Mouse (Mus musculus) limb, embryonic 12.5 days (tissue): Measurements from ENCODE around the gene Cdh13. TPM values are rescaled to one million over a fixed set of nuclear protein-coding genes. Genes with fewer than 3 reads are reported as not detected.

Source experiments
- ATAC-seq: fragments of 200-750 bp; cut with Nextera tagmentation; 2 replicates; pipeline ENCODE4 v1.8.0; 2017; ENCODE audit warnings: low read depth, moderate TSS enrichment; ENCODE audit not compliant: insufficient number of reproducible peaks, insufficient read depth, low FRiP score, low TSS enrichment
- H3K27ac ChIP-seq: fragments of 300-500 bp; sonication (generic); 2 replicates; pipeline ENCODE4 v1.5.1; 2016; ENCODE audit warnings: mild to moderate bottlenecking, moderate library complexity
- H3K27me3 ChIP-seq: fragments of 300-500 bp; sonication (generic); 2 replicates; pipeline ENCODE4 v1.6.1; 2016; ENCODE audit warnings: mild to moderate bottlenecking, moderate library complexity
- H3K36me3 ChIP-seq: fragments of 300-500 bp; sonication (generic); 2 replicates; pipeline ENCODE4 v1.6.1; 2016; ENCODE audit warnings: mild to moderate bottlenecking, moderate library complexity
- H3K4me1 ChIP-seq: fragments of 300-500 bp; sonication (generic); replicated peaks from 2 replicates; pipeline ENCODE4 v1.6.1; 2016
- H3K4me2 ChIP-seq: fragments of 300-500 bp; sonication (generic); 2 replicates; pipeline ENCODE4 v1.6.1; 2016; ENCODE audit warnings: mild to moderate bottlenecking, moderate library complexity
- H3K4me3 ChIP-seq: fragments of 300-500 bp; sonication (generic); replicated peaks from 2 replicates; pipeline ENCODE4 v1.5.1; 2016; ENCODE audit warnings: mild to moderate bottlenecking
- H3K9ac ChIP-seq: fragments of 300-500 bp; sonication (generic); replicated peaks from 2 replicates; pipeline ENCODE4 v1.6.1; 2016; ENCODE audit warnings: mild to moderate bottlenecking, moderate library complexity
- H3K9me3 ChIP-seq: fragments of 300-500 bp; sonication (generic); 2 replicates; pipeline ENCODE4 v1.6.1; 2016; ENCODE audit warnings: mild to moderate bottlenecking, moderate library complexity
- WGBS: fragments of 180-500 bp; shearing (Covaris S2); methylation state at CpG from one replicate; pipeline ENCODE4 v1.1.7; 2016; 5-methylcytosine and 5-hydroxymethylcytosine counted together
- polyA plus RNA-seq: library from polyadenylated mRNA; unstranded; fragments of >200 nt; fragmentation: Nextera tagmentation; extraction: Ambion mirVana; gene quantifications from 2 replicates; pipeline ENCODE4 v1.2.1, GENCODE M21; 2016

Gene Cdh13
- polyA plus RNA-seq, 1 experiment from 2014 or later = 8.0 TPM

DNA sequence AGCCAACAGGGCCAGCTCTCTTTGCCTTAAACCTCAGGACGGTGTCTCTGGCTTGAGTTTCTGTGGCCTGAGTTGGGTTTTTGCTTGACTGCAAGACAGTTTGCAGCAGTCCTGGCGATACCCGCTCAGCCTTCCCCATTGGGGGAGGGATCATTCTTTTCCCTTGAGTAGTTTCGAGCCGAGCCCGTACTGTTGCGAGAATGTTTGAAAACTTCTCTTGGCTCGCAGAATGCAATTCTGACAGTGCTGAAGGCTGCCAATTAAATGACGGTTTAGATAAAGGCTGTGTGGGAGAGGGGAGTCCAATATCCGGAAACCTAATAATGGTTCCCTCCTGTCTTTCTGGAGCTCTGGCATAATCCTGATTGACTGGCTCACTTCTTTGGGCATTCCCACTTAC is 23.4 kb downstream of the Cdh13 start:
- Histone ChIP-seq H3K9ac (no peak overlapping the region), H3K4me3 (no peak overlapping the region), H3K4me2 (no peak overlapping the region), H3K27me3 (no peaks in the 10 kb centered on the region; the same call in 1 of the 2 replicates), H3K4me1 (no peaks in the 10 kb centered on the region), H3K36me3 (no peaks in the 10 kb centered on the region), H3K9me3 (no peaks in the 10 kb centered on the region), H3K27ac (no peak overlapping the region)
- WGBS = 86% methylated on average over 10 of the region's 10 CpGs
- no peak for ATAC-seq

DNA sequence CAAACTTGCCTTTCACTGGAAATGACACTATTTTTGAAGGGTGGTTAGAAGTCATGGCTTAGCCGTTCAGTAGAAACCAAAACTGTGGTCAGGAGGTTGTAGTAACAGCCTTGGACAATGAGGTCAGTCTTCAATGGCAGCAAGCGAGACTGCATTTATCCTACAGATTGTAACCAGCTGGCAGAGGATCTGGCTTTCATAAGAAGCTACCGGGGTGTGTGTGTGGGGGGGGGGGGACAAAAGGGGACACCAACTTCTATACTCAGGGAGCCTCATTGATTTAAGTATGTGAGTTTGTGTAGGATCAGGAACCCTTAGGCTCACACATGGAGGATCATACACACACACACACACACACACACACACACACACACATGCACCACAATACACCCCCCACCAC is 25.6 kb downstream of the Cdh13 start:
- no peaks in the 10 kb centered on the region; the same call in 1 of the 2 replicates for H3K27me3 ChIP-seq
- no peaks in the 10 kb centered on the region; the same call in 1 of the 2 replicates for H3K4me1 ChIP-seq
- H3K9me3 ChIP-seq = no peaks in the 10 kb centered on the region
- no peak for ATAC-seq
- H3K4me2 ChIP-seq = no peak overlapping the region
- H3K4me3 ChIP-seq = no peak overlapping the region
- no peak overlapping the region for H3K27ac ChIP-seq
- no peak overlapping the region for H3K9ac ChIP-seq
- no peaks in the 10 kb centered on the region for H3K36me3 ChIP-seq
- 33% methylated on average over 3 of the region's 3 CpGs for whole genome bisulfite sequencing

DNA sequence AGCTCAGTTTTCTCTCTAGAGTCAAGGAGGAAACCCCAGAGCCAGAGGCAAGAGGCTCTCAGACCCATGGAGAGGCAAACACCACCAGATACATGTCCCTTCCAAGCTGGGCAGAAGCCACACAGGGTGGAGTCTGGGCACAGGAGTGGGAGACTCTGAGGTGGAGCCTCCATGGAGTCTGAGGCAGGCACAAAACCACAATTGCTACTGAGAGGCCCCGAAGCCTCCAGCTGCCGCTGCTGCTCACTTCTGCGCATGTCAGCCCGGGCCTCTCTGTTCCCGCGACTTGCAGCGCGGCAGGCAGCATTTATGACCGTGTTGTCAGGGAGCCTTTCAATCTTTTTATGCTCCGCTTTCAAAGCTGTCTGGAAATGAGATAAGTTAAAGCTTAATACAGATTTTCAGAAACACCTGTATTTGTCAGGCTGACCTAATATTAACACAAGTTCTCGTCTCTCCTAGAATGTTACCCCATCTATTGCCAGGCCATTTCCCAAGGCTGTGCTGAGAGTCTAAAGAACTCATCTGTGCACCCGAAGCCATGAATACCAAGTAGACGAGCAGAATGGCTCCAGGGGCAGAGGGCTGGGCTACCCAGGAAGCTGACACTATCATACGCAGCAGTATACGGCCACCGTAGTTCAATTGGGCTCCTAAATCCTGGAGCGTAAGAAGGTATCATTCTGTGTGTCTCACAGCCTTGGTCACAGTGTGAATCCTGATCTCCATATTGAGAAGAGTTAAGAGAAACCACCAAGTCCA is 30.1 kb downstream of the Cdh13 start:
- H3K4me2 ChIP-seq = no peak overlapping the region
- no peak overlapping the region for H3K27ac ChIP-seq
- no peak overlapping the region for H3K9ac ChIP-seq
- no peaks in the 10 kb centered on the region; the same call in 1 of the 2 replicates for H3K27me3 ChIP-seq
- H3K4me3 ChIP-seq = no peak overlapping the region
- H3K9me3 ChIP-seq = no peaks in the 10 kb centered on the region
- 61% methylated on average over 17 of the region's 17 CpGs for WGBS
- H3K4me1 ChIP-seq = no peaks in the 10 kb centered on the region; the same call in 1 of the 2 replicates
- H3K36me3 ChIP-seq = no peaks in the 10 kb centered on the region
- ATAC-seq = no peak

DNA sequence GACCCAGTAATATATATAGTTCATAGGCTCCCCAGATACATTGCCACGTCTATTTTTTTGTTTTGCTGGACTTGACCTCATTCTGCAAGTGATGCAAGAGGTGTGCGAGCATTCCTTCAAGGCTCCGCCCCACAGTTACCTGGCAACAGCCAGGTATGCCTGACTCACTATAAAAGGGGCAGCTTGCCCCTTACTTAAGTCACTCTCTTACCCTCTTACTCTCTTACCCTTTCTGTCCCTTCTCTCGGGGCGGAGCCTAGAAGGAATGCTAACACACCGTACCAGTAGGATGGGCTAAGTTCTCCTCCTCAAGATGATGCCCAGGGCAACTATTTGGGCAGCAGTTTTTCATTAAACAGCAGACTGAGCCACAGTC is 30.6 kb downstream of the Cdh13 start:
- Histone ChIP-seq H3K9me3 (no peaks in the 10 kb centered on the region), H3K4me1 (no peaks in the 10 kb centered on the region; the same call in 1 of the 2 replicates), H3K27me3 (no peaks in the 10 kb centered on the region; the same call in 1 of the 2 replicates), H3K36me3 (no peaks in the 10 kb centered on the region), H3K27ac (no peak overlapping the region), H3K9ac (no peak overlapping the region), H3K4me3 (no peak overlapping the region), H3K4me2 (no peak overlapping the region)
- WGBS = 86% methylated on average over 6 of the region's 6 CpGs
- no peak for ATAC-seq

DNA sequence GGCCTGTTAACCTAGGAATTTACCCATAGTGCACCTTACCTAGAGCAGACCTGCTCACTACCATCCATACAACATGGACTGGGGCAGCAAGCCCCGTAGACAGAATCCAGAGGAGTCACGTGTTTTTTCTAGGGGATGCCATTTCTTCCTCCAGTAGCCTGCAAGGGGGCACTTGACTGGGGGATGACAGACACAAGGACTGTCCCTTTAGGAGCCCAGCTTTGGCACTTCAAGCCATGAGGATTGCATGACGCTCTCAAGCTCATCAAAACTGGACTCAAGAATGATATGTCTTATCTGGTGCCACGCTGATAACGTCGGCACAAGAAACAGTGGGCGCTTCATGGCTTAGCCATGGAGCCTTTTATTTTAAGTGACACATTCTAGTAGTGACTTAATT is 31.4 kb downstream of the Cdh13 start:
- no peaks in the 10 kb centered on the region for H3K9me3 ChIP-seq
- no peaks in the 10 kb centered on the region; the same call in 1 of the 2 replicates for H3K27me3 ChIP-seq
- H3K4me1 ChIP-seq = no peaks in the 10 kb centered on the region; the same call in 1 of the 2 replicates
- 89% methylated on average over 7 of the region's 7 CpGs for WGBS
- H3K4me3 ChIP-seq = no peak overlapping the region
- no peak for ATAC-seq
- H3K27ac ChIP-seq = no peak overlapping the region
- no peaks in the 10 kb centered on the region for H3K36me3 ChIP-seq
- H3K9ac ChIP-seq = no peak overlapping the region
- no peak overlapping the region for H3K4me2 ChIP-seq

DNA sequence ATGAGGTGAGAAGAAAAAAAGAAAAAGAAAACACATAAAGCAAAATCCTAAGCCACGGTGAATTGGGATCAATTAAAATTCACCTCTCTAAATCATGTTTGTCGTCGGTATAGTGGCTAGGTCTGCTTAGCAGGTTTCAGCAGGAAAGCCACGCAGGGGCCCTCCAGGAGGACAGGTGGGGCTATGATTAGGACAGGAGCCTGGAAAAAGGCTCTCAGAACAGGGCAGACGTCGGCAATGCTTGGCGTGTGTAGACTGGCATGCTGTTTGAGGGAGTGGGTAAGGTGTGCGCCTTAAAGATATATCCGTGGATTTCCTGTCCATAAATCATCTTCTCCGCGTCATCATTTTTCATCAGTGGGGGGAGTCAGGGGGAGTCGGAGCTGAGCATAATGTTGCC is 32.9 kb downstream of the Cdh13 start:
- H3K9ac ChIP-seq = no peak overlapping the region
- ATAC-seq = no peak
- H3K9me3 ChIP-seq = no peaks in the 10 kb centered on the region
- no peak overlapping the region for H3K4me2 ChIP-seq
- H3K27me3 ChIP-seq = no peaks in the 10 kb centered on the region
- H3K4me3 ChIP-seq = no peak overlapping the region
- 58% methylated on average over 12 of the region's 12 CpGs for WGBS
- H3K4me1 ChIP-seq = no peaks in the 10 kb centered on the region; the same call in 1 of the 2 replicates
- no peak overlapping the region for H3K27ac ChIP-seq
- no peaks in the 10 kb centered on the region for H3K36me3 ChIP-seq

DNA sequence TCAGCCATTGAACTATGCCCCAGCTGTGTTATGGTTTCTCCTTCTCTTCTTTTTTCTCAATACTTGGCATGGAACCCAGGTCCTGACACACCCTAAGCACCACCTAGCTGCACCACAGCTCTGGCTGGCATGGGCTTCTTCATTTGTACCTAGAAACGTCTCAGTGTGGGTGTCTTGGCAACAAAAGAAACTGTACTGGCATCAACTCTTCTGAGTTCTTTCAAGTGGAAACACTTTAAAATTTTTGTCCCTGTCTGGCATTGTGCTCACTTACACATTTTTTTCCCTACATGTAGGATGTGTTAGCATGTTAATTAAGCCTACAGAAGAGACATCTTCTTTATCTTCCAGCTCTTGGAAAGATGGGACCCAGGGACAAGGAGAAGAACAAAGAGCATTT is 37.0 kb downstream of the Cdh13 start:
- Histone ChIP-seq H3K36me3 (no peaks in the 10 kb centered on the region), H3K9ac (no peak overlapping the region), H3K27me3 (no peaks in the 10 kb centered on the region), H3K27ac (no peak overlapping the region), H3K4me2 (no peak overlapping the region), H3K4me1 (no peaks in the 10 kb centered on the region), H3K9me3 (no peaks in the 10 kb centered on the region), H3K4me3 (no peak overlapping the region)
- WGBS = 72% methylated on average over 1 of the region's 1 CpGs
- ATAC-seq = no peak

DNA sequence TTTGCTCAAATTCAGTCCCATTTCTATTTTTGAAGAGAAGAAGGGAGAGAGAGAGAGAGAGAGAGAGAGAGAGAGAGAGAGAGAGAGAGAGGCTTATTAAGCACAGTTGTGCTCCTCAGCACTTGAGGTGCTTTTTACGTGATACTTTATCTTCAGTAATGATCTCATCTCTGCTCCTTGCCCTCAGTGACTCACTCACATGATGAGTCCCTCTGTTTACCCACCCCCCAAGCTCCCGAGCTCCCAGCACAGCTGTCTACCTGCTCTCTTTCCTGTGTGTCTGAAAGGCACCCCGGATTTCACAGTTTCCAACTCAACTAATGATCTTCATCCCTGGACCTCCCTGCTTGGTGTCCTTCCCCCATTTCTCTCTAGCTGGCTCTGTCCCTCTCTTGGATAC is 39.9 kb downstream of the Cdh13 start:
- H3K27me3 ChIP-seq = no peaks in the 10 kb centered on the region
- no peaks in the 10 kb centered on the region for H3K9me3 ChIP-seq
- H3K9ac ChIP-seq = no peak overlapping the region
- H3K4me1 ChIP-seq = no peaks in the 10 kb centered on the region
- no peaks in the 10 kb centered on the region for H3K36me3 ChIP-seq
- H3K4me2 ChIP-seq = no peak overlapping the region
- WGBS = 76% methylated on average over 3 of the region's 3 CpGs
- H3K4me3 ChIP-seq = no peak overlapping the region
- no peak for ATAC-seq
- H3K27ac ChIP-seq = no peak overlapping the region

DNA sequence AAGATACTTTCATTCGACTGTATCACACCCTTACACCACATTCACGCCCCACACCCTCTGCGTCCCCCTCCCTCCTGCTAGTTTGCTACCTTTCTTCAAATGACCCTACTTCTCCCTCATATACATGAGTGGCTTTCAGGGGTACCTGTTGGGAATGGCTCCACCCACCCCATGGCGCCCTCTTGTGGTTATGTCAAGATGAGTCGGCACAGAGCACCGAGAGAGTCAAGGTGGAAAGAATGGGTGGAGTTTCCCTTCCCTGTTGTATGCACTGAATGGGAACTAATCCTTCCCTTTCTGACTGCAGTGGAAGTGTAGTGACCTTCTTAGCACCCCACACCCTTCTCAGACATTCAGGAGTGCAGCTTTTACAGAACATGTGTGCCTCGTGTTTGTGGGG is 51.4 kb downstream of the Cdh13 start:
- ATAC-seq = no peak
- 73% methylated on average over 7 of the region's 7 CpGs for WGBS
- H3K27me3 ChIP-seq = no peaks in the 10 kb centered on the region
- no peak overlapping the region for H3K4me3 ChIP-seq
- H3K27ac ChIP-seq = no peak overlapping the region
- no peaks in the 10 kb centered on the region for H3K4me1 ChIP-seq
- H3K36me3 ChIP-seq = no peaks in the 10 kb centered on the region
- H3K9ac ChIP-seq = no peak overlapping the region
- no peak overlapping the region for H3K4me2 ChIP-seq
- no peaks in the 10 kb centered on the region for H3K9me3 ChIP-seq

DNA sequence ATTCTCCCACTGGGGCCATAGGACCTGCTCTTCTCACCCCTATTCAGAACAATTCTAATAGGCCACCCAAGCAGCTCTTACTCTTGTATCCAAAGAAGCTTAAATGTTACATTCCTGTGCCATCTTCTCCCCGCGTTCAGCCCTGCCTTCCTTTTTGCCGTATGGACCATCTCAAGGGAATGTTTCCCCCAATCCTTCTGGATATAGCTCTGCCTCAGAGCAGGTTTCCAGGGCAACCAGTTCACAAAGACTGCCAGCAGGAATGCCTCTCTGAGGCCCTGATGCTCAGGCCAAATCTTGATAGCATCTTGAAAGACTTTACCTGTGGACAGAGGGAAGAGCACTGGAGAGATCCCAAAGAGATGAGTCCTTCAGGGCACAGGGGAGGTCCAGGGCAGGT is 56.2 kb downstream of the Cdh13 start:
- H3K9me3 ChIP-seq = no peaks in the 10 kb centered on the region

DNA sequence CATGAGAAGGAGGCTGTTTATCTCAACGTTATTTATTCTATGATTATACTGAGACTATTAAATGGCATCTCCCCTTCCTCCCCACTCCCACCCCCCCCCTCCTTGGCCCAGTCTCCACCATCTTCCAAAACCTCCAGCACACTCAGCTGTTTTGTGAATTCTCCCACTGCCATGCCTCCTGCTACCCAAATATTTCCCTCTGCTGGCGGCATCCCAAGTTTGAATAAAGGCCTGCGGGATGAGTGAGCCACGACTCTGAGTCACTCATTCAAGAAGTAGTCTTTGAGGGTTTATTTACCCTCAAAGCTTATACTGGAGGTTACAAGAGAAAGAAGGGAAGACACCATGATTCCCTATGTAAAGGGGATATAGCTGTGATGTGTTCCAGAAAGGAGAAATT is 59.7 kb downstream of the Cdh13 start:
- 79% methylated on average over 4 of the region's 4 CpGs for WGBS
- Histone ChIP-seq H3K9me3 (no peaks in the 10 kb centered on the region), H3K4me3 (no peak overlapping the region), H3K9ac (no peak overlapping the region), H3K27ac (no peak overlapping the region), H3K4me2 (no peak overlapping the region), H3K36me3 (no peaks in the 10 kb centered on the region), H3K4me1 (no peaks in the 10 kb centered on the region), H3K27me3 (no peaks in the 10 kb centered on the region)
- ATAC-seq = no peak

More for the DNA sequence above, 56.2 kb downstream of the Cdh13 start:
- 92% methylated on average over 3 of the region's 3 CpGs for WGBS
- no peak overlapping the region for H3K4me3 ChIP-seq
- ATAC-seq = no peak
- H3K36me3 ChIP-seq = no peaks in the 10 kb centered on the region
- no peaks in the 10 kb centered on the region for H3K27me3 ChIP-seq
- no peak overlapping the region for H3K4me2 ChIP-seq
- no peak overlapping the region for H3K9ac ChIP-seq
- H3K4me1 ChIP-seq = no peaks in the 10 kb centered on the region
- no peak overlapping the region for H3K27ac ChIP-seq
